Mouse (Mus musculus): ENCODE results near the gene Rgs10. TPM values are rescaled to one million over a fixed set of nuclear protein-coding genes. Genes with fewer than 3 reads are reported as not detected.

Rgs10 gene
- 22.0 and 56.0 TPM in 2 replicates for total RNA-seq (2017)

GRCm38 (mm10) chr7:128417930-128418779 lies at the start of gene Rgs10:
Gene Rgs10 (minus strand): TSS chr7:128418758.
- peak; percentile 36 to 53; a peak in 3 of 4 replicates for ATAC-seq (replicated peaks in 1 of 2; ENCODE audit: insufficient read depth in 1 of 2, low FRiP score in 2 of 2, low TSS enrichment in 1 of 2, low read depth in 1 of 2, poor library complexity in 2 of 2, severe bottlenecking in 2 of 2)

GRCm38 (mm10) chr7:128462406-128462805 lies 43.8 kb upstream of the Rgs10 start:
- no peak for ATAC-seq (replicated peaks in 1 of 2; ENCODE audit: insufficient read depth in 1 of 2, low FRiP score in 2 of 2, low TSS enrichment in 1 of 2, low read depth in 1 of 2, poor library complexity in 2 of 2, severe bottlenecking in 2 of 2)

GRCm38 (mm10) chr7:128461285-128462215 lies 43.0 kb upstream of the Rgs10 start, which contains the start of gene Tial1:
Gene Tial1 (minus strand): TSS chr7:128461717.
- ATAC-seq (replicated peaks in 1 of 2; ENCODE audit: insufficient read depth in 1 of 2, low FRiP score in 2 of 2, low TSS enrichment in 1 of 2, low read depth in 1 of 2, poor library complexity in 2 of 2, severe bottlenecking in 2 of 2) = peak; percentile 95 to 96

GRCm38 (mm10) chr7:128460865-128461228 lies 42.3 kb upstream of the Rgs10 start:
- ATAC-seq (replicated peaks in 1 of 2; ENCODE audit: insufficient read depth in 1 of 2, low FRiP score in 2 of 2, low TSS enrichment in 1 of 2, low read depth in 1 of 2, poor library complexity in 2 of 2, severe bottlenecking in 2 of 2) = no peak

GRCm38 (mm10) chr7:128460131-128460864 lies 41.7 kb upstream of the Rgs10 start:
- ATAC-seq (replicated peaks in 1 of 2; ENCODE audit: insufficient read depth in 1 of 2, low FRiP score in 2 of 2, low TSS enrichment in 1 of 2, low read depth in 1 of 2, poor library complexity in 2 of 2, severe bottlenecking in 2 of 2) = no peak

- no peak for ATAC-seq (replicated peaks in 1 of 2; ENCODE audit: insufficient read depth in 1 of 2, low FRiP score in 2 of 2, low TSS enrichment in 1 of 2, low read depth in 1 of 2, poor library complexity in 2 of 2, severe bottlenecking in 2 of 2)
Observed at GRCm38 (mm10) chr7:128459791-128460130, 41.2 kb upstream of the Rgs10 start.

- no peak for ATAC-seq (replicated peaks in 1 of 2; ENCODE audit: insufficient read depth in 1 of 2, low FRiP score in 2 of 2, low TSS enrichment in 1 of 2, low read depth in 1 of 2, poor library complexity in 2 of 2, severe bottlenecking in 2 of 2)
Observed at GRCm38 (mm10) chr7:128458011-128458410, 39.5 kb upstream of the Rgs10 start.

GRCm38 (mm10) chr7:128452731-128453130 lies 34.2 kb upstream of the Rgs10 start:
- ATAC-seq (replicated peaks in 1 of 2; ENCODE audit: insufficient read depth in 1 of 2, low FRiP score in 2 of 2, low TSS enrichment in 1 of 2, low read depth in 1 of 2, poor library complexity in 2 of 2, severe bottlenecking in 2 of 2) = no peak

GRCm38 (mm10) chr7:128440584-128440983 lies 22.0 kb upstream of the Rgs10 start:
- no peak for ATAC-seq (replicated peaks in 1 of 2; ENCODE audit: insufficient read depth in 1 of 2, low FRiP score in 2 of 2, low TSS enrichment in 1 of 2, low read depth in 1 of 2, poor library complexity in 2 of 2, severe bottlenecking in 2 of 2)

- ATAC-seq (replicated peaks in 1 of 2; ENCODE audit: insufficient read depth in 1 of 2, low FRiP score in 2 of 2, low TSS enrichment in 1 of 2, low read depth in 1 of 2, poor library complexity in 2 of 2, severe bottlenecking in 2 of 2) = no peak
Observed at GRCm38 (mm10) chr7:128439251-128439650, 20.7 kb upstream of the Rgs10 start.

- no peak for ATAC-seq (replicated peaks in 1 of 2; ENCODE audit: insufficient read depth in 1 of 2, low FRiP score in 2 of 2, low TSS enrichment in 1 of 2, low read depth in 1 of 2, poor library complexity in 2 of 2, severe bottlenecking in 2 of 2)
Observed at GRCm38 (mm10) chr7:128438131-128438530, 19.6 kb upstream of the Rgs10 start.

- no peak for ATAC-seq (replicated peaks in 1 of 2; ENCODE audit: insufficient read depth in 1 of 2, low FRiP score in 2 of 2, low TSS enrichment in 1 of 2, low read depth in 1 of 2, poor library complexity in 2 of 2, severe bottlenecking in 2 of 2)
Observed at GRCm38 (mm10) chr7:128433213-128433612, 14.7 kb upstream of the Rgs10 start.

- ATAC-seq (replicated peaks in 1 of 2; ENCODE audit: insufficient read depth in 1 of 2, low FRiP score in 2 of 2, low TSS enrichment in 1 of 2, low read depth in 1 of 2, poor library complexity in 2 of 2, severe bottlenecking in 2 of 2) = no peak
Observed at GRCm38 (mm10) chr7:128432574-128432973, 14.0 kb upstream of the Rgs10 start.

- ATAC-seq (replicated peaks in 1 of 2; ENCODE audit: insufficient read depth in 1 of 2, low FRiP score in 2 of 2, low TSS enrichment in 1 of 2, low read depth in 1 of 2, poor library complexity in 2 of 2, severe bottlenecking in 2 of 2) = no peak
Observed at GRCm38 (mm10) chr7:128422491-128422890, 3.9 kb upstream of the Rgs10 start.

- no peak for ATAC-seq (replicated peaks in 1 of 2; ENCODE audit: insufficient read depth in 1 of 2, low FRiP score in 2 of 2, low TSS enrichment in 1 of 2, low read depth in 1 of 2, poor library complexity in 2 of 2, severe bottlenecking in 2 of 2)
Observed at GRCm38 (mm10) chr7:128421701-128422100, 3.1 kb upstream of the Rgs10 start.

GRCm38 (mm10) chr7:128419690-128420089 lies 1.1 kb upstream of the Rgs10 start:
- ATAC-seq (replicated peaks in 1 of 2; ENCODE audit: insufficient read depth in 1 of 2, low FRiP score in 2 of 2, low TSS enrichment in 1 of 2, low read depth in 1 of 2, poor library complexity in 2 of 2, severe bottlenecking in 2 of 2) = no peak

GRCm38 (mm10) chr7:128417226-128417929 lies 1.2 kb downstream of the Rgs10 start:
- ATAC-seq (replicated peaks in 1 of 2; ENCODE audit: insufficient read depth in 1 of 2, low FRiP score in 2 of 2, low TSS enrichment in 1 of 2, low read depth in 1 of 2, poor library complexity in 2 of 2, severe bottlenecking in 2 of 2) = peak in 1 of 2 experiments; percentile 10; a peak in 1 of 4 replicates

Measured in hematopoietic stem cell, adult 5-6 weeks (primary cell).